ENCODE assay signal across 9 mouse cellular contexts in the genomic region with DNA sequence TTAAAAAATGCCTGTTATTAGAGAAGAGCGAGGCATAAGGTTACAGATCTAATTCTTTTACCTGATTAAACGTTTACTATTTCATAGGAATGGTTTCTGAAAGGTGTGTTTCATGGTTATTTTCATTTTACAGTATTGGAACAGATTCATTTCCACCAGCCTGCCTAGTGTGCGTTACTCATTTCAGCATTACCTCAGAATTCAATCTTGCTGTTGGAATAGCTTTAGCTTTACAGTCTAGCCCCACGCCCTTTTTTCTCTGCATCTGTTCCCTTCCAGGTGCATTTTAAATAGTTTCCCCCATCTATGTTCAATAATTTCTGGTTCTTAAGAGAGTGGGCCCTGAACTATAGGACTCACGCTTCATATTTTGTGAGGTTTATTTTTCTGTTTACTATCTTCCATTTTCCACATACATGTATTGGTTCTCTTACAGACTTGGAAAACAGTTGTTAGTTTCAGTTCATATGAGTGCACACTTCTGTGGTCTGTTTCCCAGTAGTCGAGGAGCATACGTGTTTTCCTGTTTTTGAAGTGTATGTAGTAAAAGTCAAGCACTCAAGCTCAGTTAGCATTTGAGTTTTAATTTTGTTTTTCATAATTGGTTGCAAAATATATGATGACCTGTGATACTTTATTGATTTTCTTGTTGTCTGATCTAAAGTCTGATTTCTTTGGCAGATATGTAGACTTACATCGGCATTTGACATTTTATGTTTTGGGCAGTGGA. TPM values are rescaled to one million over a fixed set of nuclear protein-coding genes. Genes with fewer than 3 reads are reported as not detected.
DNase-seq lines count a peak whose midpoint lies in the region; ATAC-seq and TF ChIP-seq lines count a peak whose summit lies in the region.
"Had no signal": no experiment of that assay in that cellular context is flagged by ENCODE, and none has a peak within 500 bp of the region (broad histone marks: within the 10 kb centered on the region; RNA-seq: fewer than 3 reads in every experiment).

No protein-coding gene starts in this region.

- H3K27ac ChIP-seq in liver, adult 2 months (replicated peaks; ENCODE audit: insufficient read depth, low read depth, low read length) = no peak overlapping the region; the same call in 1 of the 2 replicates
- no peak overlapping the region for H3K27ac ChIP-seq in liver, postnatal 0 days (ENCODE audit: low read depth)
- peak overlapping the region; percentile 55; the same call in 1 of the 2 replicates for H3K27ac ChIP-seq in forebrain, embryonic 15.5 days (replicated peaks)
- no peak overlapping the region for H3K27ac ChIP-seq in heart, adult 2 months

- no peaks in the 10 kb centered on the region for H3K27me3 ChIP-seq in liver, adult 2 months (ENCODE audit: control insufficient read depth, insufficient read depth, low read length)
- no peaks in the 10 kb centered on the region for H3K27me3 ChIP-seq in liver, postnatal 0 days (ENCODE audit: insufficient read depth, low read length)
- no peaks in the 10 kb centered on the region for H3K27me3 ChIP-seq in forebrain, embryonic 15.5 days
- no peaks in the 10 kb centered on the region for H3K27me3 ChIP-seq in heart, adult 2 months (ENCODE audit: control insufficient read depth, insufficient read depth, low read length)

- TF ChIP-seq POLR2A in liver, adult 2 months (IDR thresholded peaks at IDR 0.05; ENCODE audit: extremely low read depth, insufficient read depth, low read length) = no peak
- no peak for TF ChIP-seq POLR2A in heart, adult 2 months (IDR thresholded peaks at IDR 0.05; ENCODE audit: insufficient read depth, low read depth, low read length)

- H3K36me3 ChIP-seq in liver, adult 2 months (ENCODE audit: control insufficient read depth, insufficient read depth, low read length) = no peaks in the 10 kb centered on the region
- H3K36me3 ChIP-seq in liver, postnatal 0 days (replicated peaks; ENCODE audit: insufficient read depth, low read length) = no peaks in the 10 kb centered on the region
- no peaks in the 10 kb centered on the region for H3K36me3 ChIP-seq in forebrain, embryonic 15.5 days
- no peaks in the 10 kb centered on the region for H3K36me3 ChIP-seq in heart, adult 2 months (ENCODE audit: control insufficient read depth, insufficient read depth, low read length)

- H3K9me3 ChIP-seq in liver, postnatal 0 days (ENCODE audit: low read length) = no peaks in the 10 kb centered on the region
- no peaks in the 10 kb centered on the region for H3K9me3 ChIP-seq in forebrain, embryonic 15.5 days

- WGBS in liver, adult 2 months = 43% methylated on average over 8 of the region's 8 CpGs
- 62% methylated on average over 8 of the region's 8 CpGs for WGBS in liver, postnatal 0 days (ENCODE audit: insufficient replicate concordance)
- WGBS in forebrain, embryonic 15.5 days = 75% methylated on average over 8 of the region's 8 CpGs
- 74% methylated on average over 8 of the region's 8 CpGs for WGBS in heart, adult 2 months

- H3K4me1 ChIP-seq in liver, adult 2 months (ENCODE audit: control insufficient read depth, insufficient read depth, low read length) = peaks cover 9% of the 10 kb centered on the region
- peaks cover 5% of the 10 kb centered on the region for H3K4me1 ChIP-seq in liver, postnatal 0 days (ENCODE audit: insufficient read depth)
- H3K4me1 ChIP-seq in forebrain, embryonic 15.5 days = peaks cover 21% of the 10 kb centered on the region
- peaks cover 5% of the 10 kb centered on the region for H3K4me1 ChIP-seq in heart, adult 2 months (ENCODE audit: control insufficient read depth, insufficient read depth, low read length)

- H3K9ac ChIP-seq in liver, adult 2 months (ENCODE audit: low read depth, low read length) = no peak overlapping the region; the same call in 1 of the 2 replicates
- H3K9ac ChIP-seq in liver, postnatal 0 days (replicated peaks) = no peak overlapping the region
- no peak overlapping the region for H3K9ac ChIP-seq in forebrain, embryonic 15.5 days (replicated peaks)
- H3K9ac ChIP-seq in heart, adult 2 months (ENCODE audit: low read depth, low read length) = no peak overlapping the region

- TF ChIP-seq CTCF in liver, adult 2 months (IDR thresholded peaks at IDR 0.05; ENCODE audit: low read depth, low read length) = no peak
- TF ChIP-seq CTCF in liver, postnatal 0 days (IDR thresholded peaks at IDR 0.05; ENCODE audit: low read depth) = no peak
- no peak for TF ChIP-seq CTCF in heart, adult 2 months (IDR thresholded peaks at IDR 0.05)

- peaks cover 5% of the 10 kb centered on the region; the same call in 1 of the 2 replicates for H3K79me2 ChIP-seq in liver, adult 2 months (ENCODE audit: control insufficient read depth, insufficient read depth, low read length)
- peaks cover 2% of the 10 kb centered on the region for H3K79me2 ChIP-seq in heart, adult 2 months (replicated peaks; ENCODE audit: control insufficient read depth, insufficient read depth, low read length)

- peak overlapping the region; percentile 28; the same call in 1 of the 2 replicates for H3K4me3 ChIP-seq in liver, adult 2 months (ENCODE audit: insufficient read depth, low read depth, low read length)
- no peak overlapping the region for H3K4me3 ChIP-seq in liver, postnatal 0 days (ENCODE audit: low read depth, low read length)
- no peak overlapping the region for H3K4me3 ChIP-seq in forebrain, embryonic 15.5 days
- no peak overlapping the region for H3K4me3 ChIP-seq in heart, adult 2 months

- DNase-seq in cerebellum, adult 9-10 months = peak; percentile 24
- no peak for DNase-seq in cerebellum, adult 18-20 months
- peak; percentile 78 for DNase-seq in liver, adult 2 months (ENCODE audit: extremely low read depth, low read depth, low spot score)
- DNase-seq in liver, postnatal 0 days = no peak
- DNase-seq in naive thymus-derived CD4-positive, alpha-beta T cell, adult 2 months (ENCODE audit: low read depth) = peak; percentile 57
- no peak for DNase-seq in heart, adult 2 months
- no peak for DNase-seq in adipocyte (ENCODE audit: low spot score)
- DNase-seq: kidney, adult 11 months had no signal

- ATAC-seq in liver, postnatal 0 days = no peak
- no peak for ATAC-seq in forebrain, embryonic 15.5 days (replicated peaks)

- no peak for TF ChIP-seq EP300 in liver, postnatal 0 days (IDR thresholded peaks at IDR 0.05; ENCODE audit: low read depth)
- no peak for TF ChIP-seq EP300 in heart, adult 2 months (IDR thresholded peaks at IDR 0.05; ENCODE audit: insufficient read depth, low read depth, low read length)

- intact Hi-C loops in heart, adult 2 months (cut with DNase I) = no loop called here

- H3K4me2 ChIP-seq in liver, postnatal 0 days (ENCODE audit: low read depth, low read length) = no peak overlapping the region
- no peak overlapping the region for H3K4me2 ChIP-seq in forebrain, embryonic 15.5 days (replicated peaks)

RNA-seq across cellular contexts. Expression of gene Cdk19, which starts 32.0 kb away (rescaled TPM):
- total RNA-seq in liver, adult 2 months (2014; rRNA removed) = 3.6 and 4.3 TPM in 2 replicates
- 1.2 and 1.4 TPM in 2 replicates for polyA plus RNA-seq in liver, adult 2 months (2012; rRNA removed)
- 2.5 and 2.8 TPM in 2 replicates for polyA plus RNA-seq in liver, postnatal 0 days (2015; fragmentation: Nextera tagmentation; extraction: Ambion mirVana)
- 18.9 and 19.7 TPM in 2 replicates for polyA plus RNA-seq in forebrain, embryonic 15.5 days (2015; fragmentation: Nextera tagmentation; extraction: Ambion mirVana)
- 10 to 100 TPM; 11.5 to 15.2 TPM for total RNA-seq in heart, adult 2 months (2021)
- 5.2 and 8.6 TPM in 2 replicates for polyA plus RNA-seq in heart, adult 2 months (2012; rRNA removed)

Comparison
In these comparisons a context has a peak if more than half of its experiments do, and no peak if none do; other contexts are left out.
1. DNase-seq: peak in cerebellum, adult 9-10 months (single experiment), liver, adult 2 months (single experiment) and naive thymus-derived CD4-positive, alpha-beta T cell, adult 2 months (single experiment); none in cerebellum, adult 18-20 months (0 of 2), liver, postnatal 0 days (single experiment), heart, adult 2 months (0 of 2) and adipocyte (single experiment).